Mouse (Mus musculus): ENCODE measurements around the gene Nr1h5.

Gene Nr1h5

DNA sequence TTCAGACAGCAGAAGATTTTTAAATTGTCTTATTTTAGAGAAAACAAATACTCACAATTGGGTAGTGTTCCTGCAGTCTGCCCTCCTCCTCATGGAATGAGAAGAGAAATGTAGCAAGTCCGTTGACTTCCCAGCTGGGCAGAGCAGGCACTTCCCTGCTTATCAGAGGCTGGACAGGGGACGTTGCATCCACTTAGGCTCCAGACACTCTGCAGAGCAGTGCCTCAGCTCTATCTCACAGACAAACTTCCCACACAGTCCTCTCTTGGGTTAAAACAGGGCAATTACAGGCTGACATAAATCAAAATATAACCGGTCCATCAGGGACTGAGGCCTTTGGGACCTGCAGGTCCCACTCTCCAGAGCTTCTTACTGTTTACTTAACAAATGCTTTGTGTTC is at the start of gene Nr1h5:
Gene Nr1h5, minus strand, starts transcription at position 101 of the 400 bp plus-strand sequence.
- in situ Hi-C loops (cut with MboI, MseI) = no loop called here

DNA sequence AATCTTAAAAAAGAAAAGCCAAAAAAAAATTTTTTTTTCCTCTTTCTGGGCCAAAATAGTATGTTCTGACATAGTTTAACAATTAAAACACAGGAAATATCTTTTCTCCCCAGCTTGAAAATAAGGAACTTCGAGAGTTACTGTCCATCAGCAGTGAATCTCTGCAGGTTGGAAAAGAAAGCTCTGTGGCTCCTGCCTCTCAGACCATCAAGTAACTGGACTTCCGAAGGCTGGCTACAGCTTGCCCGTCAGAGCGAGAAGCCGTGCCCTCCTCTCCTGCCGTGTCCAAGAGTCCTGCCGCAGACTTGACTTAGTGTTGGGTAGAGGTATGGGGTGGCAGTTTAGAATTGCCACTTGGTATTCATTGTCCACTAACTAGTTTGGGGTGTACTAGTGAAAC is 37.7 kb upstream of the Nr1h5 start:
- in situ Hi-C loops (cut with MboI, MseI) = loop anchor here (10.0 kb wide), 1 partner anchor 297 kb away; no protein-coding TSS in a partner anchor

DNA sequence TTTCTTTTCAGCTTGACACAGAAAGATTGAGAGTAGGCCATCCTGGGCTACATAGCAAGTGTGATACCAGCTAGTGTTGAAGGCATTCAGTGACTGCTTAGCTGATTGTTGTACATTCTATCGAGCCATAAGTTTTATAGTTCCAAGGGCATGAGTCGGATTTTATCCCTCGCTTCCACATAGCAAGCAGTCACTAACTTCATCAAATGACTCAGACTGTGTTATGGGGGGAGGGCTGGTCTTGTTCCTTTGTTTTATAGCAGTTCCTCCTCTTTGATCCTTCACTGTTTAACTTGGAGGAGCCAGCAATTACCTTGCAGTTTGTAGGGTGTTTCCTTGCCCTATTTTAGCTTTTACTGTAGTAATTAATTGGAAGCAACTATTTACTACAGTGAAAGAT is 33.7 kb upstream of the Nr1h5 start:
- in situ Hi-C loops (cut with MboI, MseI) = no loop called here

DNA sequence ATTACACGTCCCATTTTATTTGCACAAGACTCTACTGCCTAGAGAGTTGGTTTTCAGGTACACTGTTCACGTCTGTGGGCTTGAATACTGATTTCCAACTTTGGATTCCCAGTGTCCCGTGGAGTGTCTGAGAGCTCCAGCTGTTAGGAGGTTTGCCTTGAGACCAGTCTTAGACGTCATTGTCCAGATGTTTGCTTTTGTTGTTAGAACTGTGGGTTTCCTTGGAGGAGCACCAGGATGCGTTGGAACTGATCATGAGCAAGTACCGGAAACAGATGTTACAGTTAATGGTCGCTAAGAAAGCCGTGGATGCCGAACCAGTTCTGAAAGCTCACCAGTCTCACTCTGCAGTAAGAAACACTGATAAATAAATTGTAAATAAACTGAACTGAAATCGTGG is 33.1 kb upstream of the Nr1h5 start:
- in situ Hi-C loops (cut with MboI, MseI) = no loop called here

DNA sequence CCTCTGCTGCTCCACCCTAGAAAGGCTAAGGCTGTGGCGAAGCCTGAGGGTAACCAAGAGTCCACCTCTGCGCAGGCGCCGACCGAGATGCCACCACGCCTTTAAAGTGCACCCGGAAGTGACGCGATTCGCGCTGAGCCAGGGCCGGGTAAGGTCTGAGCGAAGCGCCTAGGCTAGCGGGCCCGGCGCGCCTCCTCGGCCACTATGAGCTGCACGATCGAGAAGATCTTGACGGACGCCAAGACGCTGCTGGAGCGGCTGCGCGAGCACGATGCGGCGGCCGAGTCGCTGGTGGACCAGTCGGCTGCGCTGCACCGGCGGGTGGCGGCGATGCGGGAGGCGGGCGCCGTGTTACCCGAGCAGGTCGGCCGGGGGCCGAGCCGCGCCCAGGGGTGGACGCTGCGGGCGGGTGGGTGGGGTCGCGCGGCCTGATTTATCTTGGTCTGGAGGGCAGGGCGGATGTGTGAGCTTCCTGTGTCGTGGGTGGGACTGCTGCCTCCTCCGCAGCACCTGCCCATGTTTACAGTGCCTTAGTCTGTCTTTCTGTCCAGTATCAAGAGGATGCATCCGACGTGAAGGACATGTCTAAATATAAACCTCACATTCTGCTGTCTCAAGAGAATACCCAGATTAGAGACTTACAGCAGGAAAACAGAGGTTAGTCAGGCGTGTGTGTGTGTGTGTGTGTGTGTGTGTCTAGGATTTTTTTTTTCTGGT is 31.8 kb upstream of the Nr1h5 start, which contains the start of gene Sike1:
Gene Sike1, plus strand, starts transcription at position 104 of the 717 bp plus-strand sequence.
- in situ Hi-C loops (cut with MboI, MseI) = no loop called here

DNA sequence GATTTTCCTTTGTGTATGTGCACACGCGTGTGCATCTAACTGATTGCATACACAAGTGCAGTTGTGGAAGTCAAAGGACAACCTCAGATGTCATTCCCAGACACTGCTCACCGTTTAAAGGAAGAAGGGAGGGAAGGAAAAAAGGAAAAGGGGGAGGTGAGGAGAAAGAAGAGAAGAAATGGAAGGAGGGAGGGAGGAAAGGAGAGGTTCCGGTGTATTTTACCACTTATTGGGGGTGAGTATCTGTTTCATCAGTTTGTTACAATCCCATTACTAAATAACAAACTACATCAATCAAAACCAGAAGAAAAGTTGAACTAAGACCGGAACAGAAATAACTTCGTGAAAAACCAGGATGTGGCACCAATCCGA is 31.3 kb upstream of the Nr1h5 start:
- in situ Hi-C loops (cut with MboI, MseI) = no loop called here

DNA sequence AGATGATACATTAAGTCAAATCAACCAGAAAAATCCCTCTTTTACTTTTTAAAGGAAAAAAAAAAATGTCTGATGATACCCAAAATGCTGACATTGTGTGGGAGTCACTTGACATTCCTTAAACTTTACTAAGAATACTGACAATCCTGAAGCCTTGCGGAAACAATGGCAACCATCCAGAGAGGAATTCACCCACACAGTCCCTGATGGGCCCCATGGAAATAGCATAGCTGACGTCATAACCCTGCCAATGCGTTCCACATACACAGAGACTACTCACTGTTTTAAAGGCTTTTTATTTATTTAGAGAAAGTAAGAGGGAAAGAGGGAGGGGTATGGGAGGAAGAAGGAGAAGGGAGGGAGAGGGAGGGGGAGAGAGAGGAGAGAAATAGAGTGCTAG is 29.0 kb upstream of the Nr1h5 start:
- in situ Hi-C loops (cut with MboI, MseI) = no loop called here

DNA sequence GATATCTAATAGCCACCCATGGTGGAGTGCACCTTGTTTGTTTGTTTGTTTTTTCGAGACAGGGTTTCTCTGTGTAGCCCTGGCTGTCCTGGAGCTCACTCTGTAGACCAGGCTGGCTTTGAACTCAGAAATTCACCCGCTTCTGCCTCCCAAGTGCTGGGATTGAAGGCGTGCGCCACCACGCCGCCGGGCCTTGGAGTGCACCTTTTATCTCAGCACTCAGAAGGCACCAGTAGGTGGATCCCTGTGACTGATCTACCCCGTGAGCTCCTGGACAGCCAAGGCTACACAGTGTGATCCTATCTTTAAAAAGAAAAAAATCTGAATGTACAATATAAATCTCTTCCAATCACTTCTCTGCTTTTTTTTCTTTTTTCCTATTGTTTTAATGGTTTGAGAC is 27.1 kb upstream of the Nr1h5 start:
- in situ Hi-C loops (cut with MboI, MseI) = no loop called here

DNA sequence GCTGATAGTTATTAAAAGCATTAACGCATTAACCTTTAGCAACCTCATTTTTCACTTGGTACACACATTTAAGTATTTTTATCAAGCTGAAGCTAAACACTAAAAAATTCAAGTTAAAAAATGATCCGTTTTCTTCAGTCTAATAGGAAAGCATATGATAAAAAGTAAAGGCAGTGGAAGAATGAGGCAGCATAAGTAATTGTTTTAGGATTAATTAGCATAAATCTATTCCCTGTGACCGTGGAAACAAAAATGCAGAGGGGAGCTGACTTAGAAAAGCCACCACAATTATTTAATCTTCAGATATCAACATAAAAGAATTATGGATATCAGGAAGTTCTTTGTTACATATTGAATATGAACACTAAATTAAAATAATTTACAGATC is 16.4 kb upstream of the Nr1h5 start:
- in situ Hi-C loops (cut with MboI, MseI) = no loop called here

DNA sequence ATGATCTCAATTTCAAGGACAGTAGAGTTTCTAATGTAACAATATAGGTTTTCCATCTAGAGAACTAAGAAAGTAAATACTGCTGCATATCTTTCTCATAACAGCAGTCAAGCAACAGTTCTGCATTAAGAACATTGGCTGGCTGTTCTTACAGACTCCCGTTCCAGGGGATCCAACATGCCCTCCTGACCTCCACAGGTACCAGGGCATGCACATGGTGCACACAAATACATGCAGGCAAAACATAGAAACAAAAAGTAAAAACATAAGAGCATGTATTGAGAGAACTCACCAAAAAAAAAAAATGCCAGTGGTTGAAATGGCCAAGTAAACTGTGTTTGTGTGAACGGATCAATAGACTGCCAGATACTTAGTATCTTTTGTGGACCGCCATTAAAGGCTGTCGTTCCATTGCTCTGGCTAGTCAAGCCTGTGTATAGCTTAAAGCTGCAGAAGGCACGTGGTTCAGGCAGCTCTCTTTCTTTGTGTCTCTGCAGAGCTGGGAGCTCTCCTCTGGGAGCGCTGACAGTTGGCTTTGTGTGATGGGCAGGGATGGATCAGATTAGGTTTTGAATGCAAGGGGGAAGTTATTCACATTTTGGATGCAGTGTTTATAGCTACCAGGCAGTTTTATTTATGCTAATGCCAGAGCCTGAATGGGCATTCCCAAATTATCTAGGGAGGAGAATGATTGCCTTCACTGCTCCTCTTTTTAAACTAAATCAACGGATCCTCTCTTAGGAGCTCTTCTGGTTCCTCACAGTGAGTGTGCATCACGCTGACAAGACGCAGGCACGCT is 15.8 kb upstream of the Nr1h5 start:
- in situ Hi-C loops (cut with MboI, MseI) = loop anchor here (10.0 kb wide), 1 partner anchor 175 kb away; no protein-coding TSS in a partner anchor

DNA sequence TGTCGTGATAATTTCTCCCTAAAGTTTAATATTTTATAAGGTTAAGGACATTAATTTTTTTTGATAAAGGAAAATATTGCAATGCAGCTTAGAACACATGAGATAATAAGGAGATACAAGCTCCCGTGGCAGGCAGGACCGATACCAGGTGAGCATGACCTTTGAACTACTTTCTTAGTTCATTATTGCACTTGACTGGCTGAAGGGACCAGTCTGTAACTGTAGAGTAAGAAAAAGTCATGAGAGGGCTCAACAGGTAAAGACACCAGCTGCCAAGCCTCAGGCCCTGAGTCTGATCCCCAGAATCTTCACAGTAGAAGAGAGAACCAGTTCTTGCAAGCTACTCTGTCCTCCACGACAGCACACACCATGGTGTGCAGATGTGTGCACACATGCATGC is 13.0 kb upstream of the Nr1h5 start:
- in situ Hi-C loops (cut with MboI, MseI) = loop anchor here (10.0 kb wide), 1 partner anchor 172 kb away; no protein-coding TSS in a partner anchor

DNA sequence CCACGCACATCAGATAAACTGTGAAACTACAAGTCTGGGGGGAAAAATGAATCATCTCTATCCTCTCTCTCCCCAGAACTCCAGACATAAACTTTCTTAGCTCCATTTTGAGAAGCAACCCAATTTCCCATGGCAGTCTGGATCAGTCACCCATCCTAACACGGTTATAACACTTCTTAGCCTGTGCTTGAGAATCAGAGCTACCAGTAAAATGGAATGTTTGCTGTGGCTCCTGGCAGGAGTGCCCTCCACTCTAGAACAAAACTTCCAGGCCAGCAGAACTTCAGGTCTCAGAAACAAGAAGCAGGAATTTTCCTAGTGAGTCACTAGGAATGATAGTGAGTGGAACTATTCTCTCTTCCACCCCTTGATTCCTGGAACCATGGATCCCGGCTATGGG is 6.6 kb upstream of the Nr1h5 start:
- in situ Hi-C loops (cut with MboI, MseI) = loop anchor here (10.0 kb wide), 1 partner anchor 166 kb away; no protein-coding TSS in a partner anchor

DNA sequence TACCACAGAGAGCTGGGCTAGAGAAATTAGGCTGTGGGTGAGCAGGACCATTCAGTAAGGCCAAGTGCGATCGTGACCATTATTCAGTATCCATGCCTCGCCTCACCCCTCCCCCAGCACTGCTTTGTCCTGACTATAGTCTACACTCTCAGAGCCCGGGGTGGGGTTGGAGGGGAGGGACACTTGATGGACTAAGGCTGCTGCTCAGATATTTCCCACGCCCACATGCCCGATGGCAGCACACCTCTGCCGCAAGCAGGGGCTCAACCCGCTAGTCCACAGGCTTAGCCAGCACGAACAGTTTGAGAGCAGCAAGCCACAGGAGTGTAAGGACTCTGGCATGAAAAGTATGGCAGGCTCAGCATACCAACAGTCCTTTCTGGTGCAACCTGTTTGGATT is 6.1 kb upstream of the Nr1h5 start:
- in situ Hi-C loops (cut with MboI, MseI) = loop anchor here (10.0 kb wide), 1 partner anchor 165 kb away; no protein-coding TSS in a partner anchor

DNA sequence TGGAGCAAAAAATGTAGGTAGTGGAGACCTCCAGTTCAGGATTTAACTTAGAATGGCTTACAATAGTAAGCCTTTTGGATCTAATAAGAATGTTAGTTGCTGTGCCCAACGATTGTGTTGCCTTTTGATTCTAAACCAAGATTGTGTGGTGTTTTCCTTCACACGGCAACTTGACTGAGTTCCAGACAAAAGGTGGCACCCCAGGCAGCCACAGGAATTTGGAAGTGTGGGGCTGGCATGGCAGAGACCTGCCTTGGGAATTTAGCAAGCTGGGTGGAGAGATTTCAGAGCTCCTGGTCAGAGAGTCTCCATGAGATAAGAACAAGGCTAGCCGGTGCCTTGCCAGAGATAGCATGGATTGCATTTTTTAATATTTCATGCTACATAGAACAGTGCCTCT is 8.3 kb downstream of the Nr1h5 start:
- in situ Hi-C loops (cut with MboI, MseI) = no loop called here

DNA sequence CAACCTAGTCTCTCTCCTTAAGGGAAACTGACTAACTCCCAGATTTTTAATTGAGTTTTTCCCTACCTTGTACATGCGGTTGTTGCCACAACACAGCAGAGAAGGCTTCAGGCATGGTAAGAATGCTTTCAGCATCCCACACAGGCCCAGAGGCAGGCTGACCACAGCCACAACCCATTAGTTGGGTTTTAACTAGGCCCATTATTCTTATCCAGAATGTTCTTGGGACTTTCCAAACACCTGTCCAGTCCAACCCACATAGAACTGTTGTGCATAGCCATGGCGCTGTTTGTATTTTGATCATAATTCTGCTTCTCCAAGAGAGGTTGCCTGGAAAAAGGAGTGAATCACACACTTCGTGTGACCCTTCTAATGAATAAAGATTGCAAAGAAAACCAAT is 8.8 kb downstream of the Nr1h5 start:
- in situ Hi-C loops (cut with MboI, MseI) = no loop called here

DNA sequence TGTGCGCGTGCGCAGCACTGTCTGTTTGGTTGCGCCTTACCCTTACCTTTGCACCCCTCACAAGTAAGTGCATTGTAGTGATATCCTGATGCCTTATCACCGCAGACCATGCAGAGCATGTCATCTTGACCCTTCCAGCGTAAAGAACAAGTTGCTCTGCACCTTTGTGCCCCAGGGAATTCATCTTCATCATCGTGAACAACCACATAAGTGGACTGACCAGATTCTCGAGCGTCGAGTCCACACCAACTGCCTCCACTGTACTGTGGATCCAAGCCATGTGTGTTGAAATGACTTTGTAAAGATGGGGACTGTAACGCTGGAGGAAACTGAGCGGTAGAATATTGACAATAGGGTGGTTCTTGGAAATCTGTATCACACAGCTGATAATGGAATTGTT is 9.5 kb downstream of the Nr1h5 start:
- in situ Hi-C loops (cut with MboI, MseI) = no loop called here

DNA sequence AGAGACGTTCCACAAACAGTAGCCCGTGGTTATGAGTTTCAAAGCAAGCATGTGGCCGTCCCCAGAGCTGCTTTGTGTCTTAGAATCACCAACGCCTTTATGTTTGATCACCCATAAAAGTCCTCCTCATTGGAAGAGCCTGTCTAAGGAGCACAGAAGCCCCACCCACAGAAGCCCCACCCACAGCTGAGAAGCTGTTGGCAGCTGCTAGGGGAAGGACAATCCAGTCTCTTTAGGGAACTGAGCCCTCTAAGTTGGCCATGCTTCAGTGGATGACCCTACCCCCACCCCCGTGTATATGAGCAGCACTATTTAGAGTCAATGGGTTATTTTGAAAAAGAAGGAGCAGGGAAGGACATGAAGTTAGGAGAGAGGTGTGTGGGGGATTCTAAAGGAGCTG is 17.1 kb downstream of the Nr1h5 start:
- in situ Hi-C loops (cut with MboI, MseI) = no loop called here

DNA sequence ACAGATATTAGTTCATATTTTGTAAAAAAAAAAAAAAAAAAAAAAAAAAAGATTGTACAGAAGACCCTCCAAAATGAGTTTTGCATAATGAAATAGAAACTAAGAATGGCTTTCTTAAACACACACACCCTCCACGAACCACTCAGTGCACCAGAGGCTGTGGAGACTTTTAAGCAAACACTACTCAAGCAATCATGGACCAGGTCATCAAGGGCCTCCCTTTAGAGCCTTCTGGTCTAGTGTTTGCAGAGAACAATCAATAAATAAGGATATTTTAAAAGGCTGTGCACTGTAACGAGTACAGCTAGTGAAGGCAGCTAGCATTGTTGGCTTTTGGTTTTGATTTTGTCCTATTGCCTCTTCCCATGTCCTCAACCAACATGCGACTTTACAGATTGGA is 17.6 kb downstream of the Nr1h5 start:
- in situ Hi-C loops (cut with MboI, MseI) = no loop called here

DNA sequence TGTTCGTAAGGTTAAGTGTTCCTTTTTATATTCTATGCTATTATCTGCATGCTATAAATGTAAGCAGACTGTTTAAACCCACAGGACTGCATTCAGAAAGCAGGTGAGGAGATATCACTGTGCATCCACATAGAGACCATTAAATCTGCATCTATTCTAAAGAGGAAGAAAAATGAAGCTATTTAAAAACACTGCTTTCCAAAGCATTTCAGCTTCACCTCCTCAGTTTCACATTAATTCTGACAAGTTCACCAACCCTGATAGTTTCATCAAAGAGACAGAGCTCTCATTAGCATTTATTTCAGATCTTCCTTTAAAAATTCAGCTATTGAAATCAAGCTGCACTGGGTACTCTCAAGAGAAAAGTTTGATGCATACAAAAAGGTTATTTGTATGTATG is 25.8 kb downstream of the Nr1h5 start:
- in situ Hi-C loops (cut with MboI, MseI) = no loop called here

DNA sequence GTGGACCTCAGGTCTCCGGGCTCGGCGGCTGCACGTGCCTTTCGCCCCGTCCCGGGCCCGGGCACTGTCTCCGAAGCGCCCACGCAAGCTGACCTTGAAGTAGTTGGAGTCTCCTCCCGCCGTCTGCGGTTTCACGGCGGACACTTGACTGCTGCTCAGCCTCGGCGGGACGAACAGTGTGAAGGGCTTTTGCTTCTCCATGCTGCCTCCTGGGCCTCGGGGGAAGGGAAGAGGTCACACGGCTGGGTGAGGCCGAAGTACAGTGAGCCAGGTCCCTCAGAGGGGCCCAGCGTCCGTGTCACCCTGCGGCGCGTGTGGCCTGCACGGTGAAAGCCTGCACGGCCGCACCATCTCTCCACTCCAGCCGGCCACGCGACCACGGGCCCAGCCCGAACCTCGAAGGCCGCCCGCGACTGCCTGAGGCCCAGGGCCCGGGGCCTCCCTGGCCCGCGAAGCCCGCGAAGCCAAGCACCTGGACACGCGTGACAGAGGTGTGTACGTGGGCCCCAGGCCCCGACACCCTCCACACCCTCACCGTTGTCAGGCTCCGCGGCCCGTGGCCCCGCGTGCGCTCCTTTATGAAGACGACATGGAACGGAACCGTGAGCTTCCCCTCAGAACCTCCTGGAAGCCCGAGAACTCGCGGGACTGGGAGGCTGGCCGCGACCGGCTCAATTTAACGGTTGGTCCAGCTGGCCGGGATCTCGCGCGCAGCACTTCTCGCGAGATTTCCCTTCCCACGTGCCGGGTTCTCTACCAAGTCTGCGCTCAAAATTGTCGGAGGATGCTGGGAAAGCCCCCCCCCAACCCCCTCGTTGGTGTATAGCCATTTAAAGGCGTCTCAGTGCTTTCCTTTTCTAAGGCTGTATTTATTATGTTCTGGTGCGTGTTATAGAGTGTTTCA is 28.2 kb downstream of the Nr1h5 start, which contains the start of gene Sycp1:
Gene Sycp1, minus strand, starts transcription at position 650 of the 904 bp plus-strand sequence.
- in situ Hi-C loops (cut with MboI, MseI) = no loop called here

DNA sequence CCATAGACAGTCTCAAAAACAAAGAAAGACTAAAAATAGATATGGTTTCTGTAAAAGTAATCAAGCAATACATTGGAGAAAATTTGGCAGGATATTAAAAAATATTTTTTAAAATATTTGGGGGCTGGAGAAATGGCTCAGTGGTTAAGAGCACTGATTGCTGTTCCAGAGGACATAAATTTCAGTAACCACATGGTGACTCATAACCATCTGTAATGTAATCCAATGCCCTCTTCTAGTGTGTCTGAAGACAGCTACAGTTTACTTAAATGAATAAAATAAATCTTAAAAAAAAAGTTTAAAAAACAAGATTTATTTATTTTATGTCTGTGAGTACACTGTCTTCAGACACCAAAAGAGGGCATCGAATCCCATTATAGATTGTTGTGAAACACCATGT is 64.8 kb downstream of the Nr1h5 start:
- in situ Hi-C loops (cut with MboI, MseI) = no loop called here

Data from T-helper 1 cell (primary cell).